Mouse (Mus musculus) G1E (cell line): Measurements from ENCODE around the gene Prss45. TPM values are rescaled to one million over a fixed set of nuclear protein-coding genes. Genes with fewer than 3 reads are reported as not detected.

Source experiments
- ATAC-seq: 2 replicates; pipeline ENCODE4 v1.8.0; 2016; ENCODE audit warnings: mild to moderate bottlenecking; ENCODE audit not compliant: insufficient number of reproducible peaks, poor library complexity, low FRiP score, severe bottlenecking; ENCODE audit errors: extremely low read depth
- DNase-seq: peaks from one replicate; pipeline ENCODE4 v3.0.0; 2012; ENCODE audit warnings: low spot score
- H3K27me3 ChIP-seq: 2 replicates; pipeline ENCODE4 v1.6.1; 2012; ENCODE audit warnings: mild to moderate bottlenecking, low read length, inconsistent platforms; ENCODE audit not compliant: insufficient read depth
- H3K36me3 ChIP-seq: replicated peaks from 2 replicates; pipeline ENCODE3; 2012; ENCODE audit warnings: mild to moderate bottlenecking, inconsistent platforms
- H3K4me1 ChIP-seq: 2 replicates; pipeline ENCODE4 v1.6.1; 2012; ENCODE audit warnings: low read depth, low read length, inconsistent platforms, mixed read lengths; ENCODE audit not compliant: insufficient read depth
- H3K4me3 ChIP-seq: 2 replicates; pipeline ENCODE4 v1.5.1; 2012; ENCODE audit warnings: low read depth, mild to moderate bottlenecking, inconsistent platforms, low read length, moderate library complexity, mixed read lengths
- H3K9me3 ChIP-seq: replicated peaks from 2 replicates; pipeline ENCODE4 v1.6.1; 2012; ENCODE audit warnings: inconsistent platforms
- CTCF ChIP-seq: IDR thresholded peaks from 2 replicates; pipeline ENCODE4 v1.5.1; 2012; ENCODE audit warnings: low read depth, low read length, inconsistent platforms, mixed read lengths
- GATA1 ChIP-seq: IDR thresholded peaks from 2 replicates; pipeline ENCODE4 v1.6.1; 2012; ENCODE audit warnings: borderline replicate concordance, low read length, inconsistent platforms, mixed read lengths
- GATA2 ChIP-seq: IDR thresholded peaks from 2 replicates; pipeline ENCODE4 v1.6.1; 2012; ENCODE audit warnings: low read depth, low read length, inconsistent platforms, borderline replicate concordance
- POLR2AphosphoS5 ChIP-seq: IDR thresholded peaks from 2 replicates; pipeline ENCODE4 v1.6.1; 2012; ENCODE audit warnings: low read depth, low read length, inconsistent platforms; ENCODE audit not compliant: insufficient replicate concordance
- TAL1 ChIP-seq: conservative IDR thresholded peaks from 2 replicates; pipeline ENCODE4 v1.6.1; 2012; ENCODE audit warnings: low read depth, low read length, inconsistent platforms, mixed read lengths
- polyA plus RNA-seq: library from polyadenylated mRNA; stranded (reverse); fragments of >175 nt; gene quantifications from 2 replicates; pipeline ENCODE4 v1.2.3, GENCODE M21; 2012
- total RNA-seq, 2 experiments: library from RNA; stranded (forward) in 1 of 2; stranded (reverse) in 1 of 2; fragments of 200-1000 nt in 1 of 2; fragments of >200 nt in 1 of 2; fragmentation: Nextera tagmentation in 1 of 2; gene quantifications; 2 replicates each; pipeline ENCODE4 v1.2.3; 2014 to 2017

Gene Prss45
- total and polyA plus RNA-seq, 3 experiments: 0.11 TPM; not detected in 2

- Histone ChIP-seq H3K27me3 (peaks cover 18% of the 10 kb centered on the region), H3K4me3 (no peak within 1 kb of the TSS)
- ATAC-seq: no peak
These were observed 8.0 kb upstream of the Prss45 start, which contains the start of gene Prss43 for GRCm38 (mm10) chr9:110826390-110826789. Gene Prss43, plus strand, starts transcription at chr9:110826690.

GRCm38 (mm10) chr9:110833021-110833420 lies 1.4 kb upstream of the Prss45 start:
- DNase-seq: no peak
- no peak for TF ChIP-seq GATA1
- TF ChIP-seq GATA2: no peak
- no peak for TF ChIP-seq POLR2AphosphoS5
- no peak for TF ChIP-seq CTCF
- no peak for TF ChIP-seq TAL1
- Histone ChIP-seq H3K4me3 (no peak overlapping the region), H3K27me3 (peaks cover 7% of the 10 kb centered on the region), H3K36me3 (no peaks in the 10 kb centered on the region), H3K4me1 (no peaks in the 10 kb centered on the region), H3K9me3 (no peaks in the 10 kb centered on the region)
- no peak for ATAC-seq

More at GRCm38 (mm10) chr9:110826390-110826789, 8.0 kb upstream of the Prss45 start, which contains the start of gene Prss43:
- Histone ChIP-seq H3K4me1 (no peaks in the 10 kb centered on the region), H3K36me3 (no peaks in the 10 kb centered on the region), H3K9me3 (no peaks in the 10 kb centered on the region)
- TF ChIP-seq POLR2AphosphoS5 (no peak), GATA2 (no peak), CTCF (no peak), TAL1 (no peak), GATA1 (no peak)
- no peak for DNase-seq

DNA sequence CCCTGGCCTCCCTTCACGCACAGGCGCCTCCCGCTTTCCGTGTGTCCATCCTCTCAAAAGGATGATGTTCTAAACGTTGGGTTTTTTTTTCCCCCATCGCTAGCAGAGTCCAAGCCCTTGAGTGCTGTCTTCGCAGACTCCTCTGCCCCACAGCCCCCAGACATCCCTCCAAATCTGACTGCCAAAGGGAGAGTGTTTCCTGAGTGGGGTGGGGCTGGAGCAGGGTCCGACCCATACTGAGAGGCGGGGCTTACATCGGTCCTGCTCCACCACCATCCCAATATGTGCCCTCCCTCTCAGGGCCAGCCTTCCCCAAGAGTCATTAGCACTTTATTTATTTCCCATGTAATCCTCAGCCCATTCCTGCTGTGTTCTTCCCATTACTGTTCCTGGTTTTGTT lies 573 bp downstream of the Prss45 start:
- peaks cover 6% of the 10 kb centered on the region; the same call in 1 of the 2 replicates for H3K27me3 ChIP-seq

GRCm38 (mm10) chr9:110836112-110836511 lies 1.7 kb downstream of the Prss45 start:
- no peak overlapping the region for H3K4me3 ChIP-seq
- no peak for TF ChIP-seq TAL1
- TF ChIP-seq GATA1: no peak
- no peak for TF ChIP-seq POLR2AphosphoS5
- TF ChIP-seq GATA2: no peak
- no peak for TF ChIP-seq CTCF
- H3K9me3 ChIP-seq: no peaks in the 10 kb centered on the region
- no peaks in the 10 kb centered on the region for H3K36me3 ChIP-seq
- ATAC-seq (no peak), DNase-seq (no peak)
- peaks cover 6% of the 10 kb centered on the region; the same call in 1 of the 2 replicates for H3K27me3 ChIP-seq
- no peaks in the 10 kb centered on the region for H3K4me1 ChIP-seq

More for the DNA sequence above, 573 bp downstream of the Prss45 start:
- Histone ChIP-seq H3K4me1 (no peaks in the 10 kb centered on the region), H3K9me3 (no peaks in the 10 kb centered on the region), H3K36me3 (no peaks in the 10 kb centered on the region), H3K4me3 (no peak overlapping the region)
- no peak for ATAC-seq
- no peak for DNase-seq
- TF ChIP-seq POLR2AphosphoS5 (no peak), TAL1 (no peak), CTCF (no peak), GATA2 (no peak), GATA1 (no peak)

- Histone ChIP-seq H3K4me3 (no peak overlapping the region), H3K4me1 (no peaks in the 10 kb centered on the region), H3K36me3 (no peaks in the 10 kb centered on the region), H3K27me3 (peaks cover 15% of the 10 kb centered on the region), H3K9me3 (no peaks in the 10 kb centered on the region)
- TF ChIP-seq TAL1 (no peak), CTCF (no peak), POLR2AphosphoS5 (no peak), GATA2 (no peak), GATA1 (no peak)
- DNase-seq (no peak), ATAC-seq (no peak)
These were observed 6.5 kb downstream of the Prss45 start for GRCm38 (mm10) chr9:110840905-110841304.

GRCm38 (mm10) chr9:110841438-110841837 lies 7.0 kb downstream of the Prss45 start:
- Histone ChIP-seq H3K9me3 (no peaks in the 10 kb centered on the region), H3K27me3 (peaks cover 15% of the 10 kb centered on the region), H3K36me3 (no peaks in the 10 kb centered on the region), H3K4me3 (no peak overlapping the region), H3K4me1 (no peaks in the 10 kb centered on the region)
- ATAC-seq (no peak), DNase-seq (no peak)
- TF ChIP-seq CTCF (no peak), TAL1 (no peak), POLR2AphosphoS5 (no peak), GATA2 (no peak), GATA1 (no peak)
